Mouse (Mus musculus) urinary bladder, postnatal 25 days (tissue): ENCODE measurements around the gene Setd3.
"Not testable (repeated sequence)": the region's sequence is repeated elsewhere in the genome, so short reads cannot be mapped to it uniquely, and the experiment has no call there.

Experiments
- DNase-seq: peaks from one replicate; pipeline ENCODE4 v3.0.0; 2022; ENCODE audit warnings: low spot score

Gene Setd3

DNA sequence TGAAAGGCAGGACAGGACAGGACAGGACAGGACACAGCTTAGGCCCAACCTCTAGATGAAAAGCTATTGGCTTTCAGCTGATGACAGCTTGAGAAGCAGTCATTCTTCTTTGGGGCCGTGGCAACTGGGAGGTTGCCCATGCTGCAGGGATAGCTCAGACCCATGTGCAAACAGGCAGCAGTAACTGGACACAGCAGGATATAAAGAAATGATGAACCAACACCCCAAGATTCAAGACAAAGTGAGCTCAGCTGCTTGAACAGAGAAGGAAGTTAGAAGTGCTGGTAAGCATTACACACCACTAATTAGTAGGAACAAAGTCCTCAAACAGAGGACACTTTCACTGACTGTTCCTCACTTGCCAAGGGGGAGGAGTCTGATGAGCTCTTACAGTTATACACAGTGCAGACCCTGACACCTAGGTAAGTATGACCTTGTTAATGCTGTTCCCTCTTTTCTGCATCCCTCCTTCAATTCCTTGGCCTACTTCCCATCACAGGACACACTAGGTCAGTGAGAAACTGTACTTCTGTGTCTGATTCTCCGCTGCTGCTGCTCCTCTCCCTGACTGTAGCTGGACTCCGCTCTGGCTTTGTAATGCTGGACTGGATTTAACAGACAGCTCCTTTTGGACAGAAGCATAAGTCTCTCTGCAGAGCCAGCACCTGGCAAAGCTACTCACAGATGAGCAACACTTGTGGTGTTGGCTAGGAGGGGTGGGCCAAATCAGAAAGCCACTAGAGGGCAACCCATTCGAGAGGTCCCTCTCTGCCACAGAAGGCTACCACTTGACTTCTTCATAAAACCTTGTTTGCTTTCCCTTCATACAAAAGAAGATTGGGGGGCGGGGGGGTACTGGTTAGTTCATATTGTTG lies 35.3 kb downstream of the Setd3 start:
- no peak for DNase-seq

GRCm38 (mm10) chr12:108135610-108136208 lies 43.4 kb downstream of the Setd3 start:
- no peak for DNase-seq

GRCm38 (mm10) chr12:108133181-108133580 lies 45.9 kb downstream of the Setd3 start:
- DNase-seq = no peak

GRCm38 (mm10) chr12:108132450-108133070 lies 46.6 kb downstream of the Setd3 start:
- DNase-seq = no peak

DNA sequence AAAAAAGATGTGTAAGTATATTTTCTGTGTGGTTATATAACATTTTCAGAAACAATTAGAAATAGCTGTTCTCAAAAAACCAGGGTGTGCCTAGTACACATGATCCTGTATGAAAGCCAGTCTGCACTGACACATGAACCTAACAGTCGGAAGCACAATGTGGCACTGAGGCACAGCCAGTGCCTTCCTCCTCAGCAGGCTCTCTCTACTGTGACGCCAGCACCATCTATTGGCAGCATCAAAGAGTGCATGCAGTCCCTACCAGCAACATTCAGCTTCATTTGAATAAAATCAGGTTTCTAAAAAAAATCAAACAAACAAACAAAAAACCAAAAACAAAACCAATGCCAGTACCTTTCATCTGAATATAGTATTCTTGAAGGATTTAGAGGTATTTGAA lies 57.8 kb downstream of the Setd3 start:
- peak; percentile 42 for DNase-seq

- DNase-seq = no peak
Measured at GRCm38 (mm10) chr12:108120434-108120833, 58.7 kb downstream of the Setd3 start.

DNA sequence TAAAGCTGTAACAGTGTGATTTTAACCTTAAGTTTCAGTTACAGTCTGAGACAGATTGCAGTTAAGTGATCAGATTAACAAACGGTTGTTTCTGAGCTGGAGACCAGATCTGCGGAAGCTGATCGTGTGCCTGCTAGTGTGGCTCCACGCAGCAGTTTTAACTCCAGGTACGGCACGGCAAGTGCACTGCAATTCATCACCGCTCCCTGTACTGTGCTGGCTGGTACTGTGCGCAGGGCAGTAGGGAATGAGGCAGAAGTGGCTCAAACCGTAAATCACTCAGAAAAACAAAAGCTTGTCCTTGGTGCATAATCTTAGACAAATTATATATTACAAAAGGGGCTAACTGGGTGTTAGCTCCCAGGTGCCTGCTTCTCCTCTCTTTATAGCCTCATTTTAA lies 59.2 kb downstream of the Setd3 start:
- DNase-seq = no peak

GRCm38 (mm10) chr12:108118902-108119531 lies 60.1 kb downstream of the Setd3 start:
- no peak for DNase-seq

GRCm38 (mm10) chr12:108118503-108118901 lies 60.6 kb downstream of the Setd3 start:
- DNase-seq = no peak

DNA sequence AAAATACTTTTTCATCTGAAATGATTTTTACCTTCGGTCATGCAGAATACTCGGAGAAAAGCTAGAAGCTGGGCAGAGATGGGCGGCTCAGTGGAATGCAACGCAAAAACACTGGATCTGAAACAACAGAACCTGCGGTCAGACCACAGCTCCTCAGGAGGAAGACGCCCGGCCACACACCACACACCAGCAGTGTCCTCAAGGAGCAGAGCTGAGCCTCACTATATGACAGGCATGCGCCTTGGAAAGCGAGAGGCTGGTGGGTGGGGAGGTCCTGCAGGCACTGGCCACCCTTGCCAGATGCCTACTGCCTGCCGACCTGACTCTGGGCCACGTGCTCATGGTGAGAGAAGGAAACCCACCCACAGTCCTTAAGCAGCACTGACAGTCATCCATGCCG lies 67.9 kb downstream of the Setd3 start:
- DNase-seq = no peak

DNA sequence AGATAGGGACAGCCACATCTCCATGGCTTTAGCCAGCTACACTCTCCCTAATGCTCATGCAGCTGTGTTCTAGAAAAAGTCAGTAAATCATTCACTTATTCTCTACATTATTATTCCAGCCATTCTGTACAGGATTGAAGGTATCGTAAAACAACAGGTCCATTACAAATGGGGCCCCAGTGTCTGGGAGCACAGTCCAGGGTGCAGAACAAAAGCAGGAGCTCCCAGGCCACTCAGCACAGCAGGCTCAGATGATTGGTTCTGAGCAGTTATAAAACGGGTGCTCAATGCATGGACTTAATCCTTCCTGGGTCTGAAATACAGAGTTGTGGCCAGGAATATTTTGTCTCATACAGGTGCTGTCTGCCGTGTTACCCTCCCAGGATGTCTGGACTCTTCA lies 68.4 kb downstream of the Setd3 start:
- DNase-seq = no peak

- no peak for DNase-seq
Measured at GRCm38 (mm10) chr12:108109732-108110131, 69.4 kb downstream of the Setd3 start.

- DNase-seq = not testable (repeated sequence)
Measured at GRCm38 (mm10) chr12:108108591-108108990, 70.5 kb downstream of the Setd3 start.

DNA sequence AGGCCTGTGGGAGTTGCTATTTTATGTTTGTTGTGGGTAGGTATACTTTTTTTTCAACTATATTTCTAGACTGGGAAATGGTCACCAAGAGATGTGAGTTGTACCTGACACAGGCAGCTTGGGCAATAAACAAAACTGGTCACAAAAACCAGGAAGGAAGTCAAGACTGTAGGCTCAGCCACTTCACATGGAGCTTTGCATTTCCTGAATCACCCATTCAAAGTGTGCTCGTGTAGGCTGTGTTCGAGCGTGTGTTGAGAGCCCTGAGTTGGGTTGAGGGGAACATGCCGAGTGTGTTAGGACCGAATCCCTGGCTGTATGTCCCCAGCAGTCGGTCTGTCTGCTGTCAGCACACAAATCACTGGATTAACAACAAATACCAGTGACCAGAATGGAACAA lies 75.8 kb downstream of the Setd3 start:
- no peak for DNase-seq

- DNase-seq = no peak
Measured at GRCm38 (mm10) chr12:108102119-108102518, 77.0 kb downstream of the Setd3 start.

GRCm38 (mm10) chr12:108100181-108100580 lies 78.9 kb downstream of the Setd3 start:
- no peak for DNase-seq

DNA sequence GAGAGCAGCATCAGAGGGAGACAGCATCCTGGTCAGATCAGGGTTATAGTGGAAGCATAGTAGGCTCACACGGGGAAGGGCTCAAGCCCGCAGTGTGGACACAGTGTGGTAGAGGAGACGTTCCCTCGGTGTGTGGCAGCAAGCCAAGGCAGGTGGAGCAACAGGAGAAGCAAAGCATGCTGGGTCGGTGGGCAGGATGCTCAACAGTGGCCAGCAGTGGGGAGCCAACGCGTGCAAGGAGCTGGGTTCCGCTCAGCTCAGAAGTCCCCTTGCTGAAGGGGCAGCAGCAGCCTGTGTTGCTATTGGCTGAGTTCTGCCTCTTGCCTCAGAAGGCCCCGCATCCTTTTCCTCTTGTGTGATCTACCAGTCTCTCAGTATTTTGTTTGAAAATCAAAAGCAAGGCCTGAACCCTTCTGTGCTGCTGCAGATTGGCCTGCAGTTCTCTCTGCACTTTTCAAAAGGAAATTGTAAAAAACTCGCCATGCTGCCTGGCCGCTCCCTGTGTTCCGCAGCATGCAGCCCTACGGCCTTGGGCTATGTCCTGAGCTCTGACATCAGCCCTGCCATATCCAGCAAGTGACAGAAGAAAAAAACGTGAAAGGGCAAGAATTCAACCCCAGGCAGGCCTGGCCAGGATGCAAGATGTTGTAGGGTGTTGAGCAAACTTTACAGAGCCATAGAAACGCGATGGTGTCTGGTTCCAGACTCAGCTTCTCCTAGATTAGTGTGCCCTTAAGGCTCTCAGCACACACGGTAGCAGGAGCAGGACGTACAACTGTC lies 80.7 kb downstream of the Setd3 start:
- no peak for DNase-seq

DNA sequence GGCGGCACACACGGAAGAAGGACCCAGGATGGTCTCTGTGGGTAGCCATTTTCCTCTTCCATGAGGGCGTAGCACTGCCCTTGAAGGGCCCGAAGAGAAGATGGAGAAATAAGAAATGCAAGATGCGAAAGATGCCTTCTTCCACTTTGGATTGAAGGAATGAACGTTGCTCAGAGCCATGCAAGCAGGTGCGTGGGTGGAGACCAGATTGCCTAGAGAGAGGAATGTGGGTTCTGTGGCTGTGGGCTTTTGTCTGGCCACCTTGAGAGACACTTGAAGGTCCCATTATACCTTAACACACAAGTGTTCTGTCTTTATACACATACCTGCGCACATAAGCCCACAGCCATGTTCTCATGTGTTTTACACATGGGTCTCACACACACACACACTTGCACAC lies 81.5 kb downstream of the Setd3 start:
- no peak for DNase-seq

DNA sequence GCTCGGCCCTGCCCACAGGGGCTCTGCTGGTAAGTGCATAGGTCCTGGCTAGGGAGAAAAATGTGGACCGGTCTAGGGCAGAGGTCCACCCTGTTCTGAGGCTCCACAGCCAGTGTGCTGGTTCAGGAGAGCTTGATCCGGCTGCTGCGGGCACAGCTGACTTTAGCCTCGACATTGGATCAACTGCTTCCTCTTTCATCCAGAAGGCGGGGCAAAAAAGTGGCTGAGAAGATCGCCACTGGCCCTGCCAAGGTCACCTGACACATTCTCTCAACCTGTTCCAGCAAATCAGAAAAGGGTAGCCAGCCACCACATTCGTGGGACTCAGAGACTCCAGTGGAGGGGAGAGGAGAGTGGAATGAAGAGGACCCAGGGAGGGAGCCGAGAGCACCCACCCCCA lies 90.9 kb downstream of the Setd3 start:
- DNase-seq = no peak

- DNase-seq = no peak
Measured at GRCm38 (mm10) chr12:108087489-108087888, 91.6 kb downstream of the Setd3 start.

GRCm38 (mm10) chr12:108078122-108078752 lies 100.9 kb downstream of the Setd3 start:
- DNase-seq = no peak
